Mouse (Mus musculus): ENCODE data around the gene Arhgap15. TPM values are rescaled to one million over a fixed set of nuclear protein-coding genes. Genes with fewer than 3 reads are reported as not detected.

The Arhgap15 gene
- polyA plus RNA-seq, 1 experiment: 2.8 TPM

DNA sequence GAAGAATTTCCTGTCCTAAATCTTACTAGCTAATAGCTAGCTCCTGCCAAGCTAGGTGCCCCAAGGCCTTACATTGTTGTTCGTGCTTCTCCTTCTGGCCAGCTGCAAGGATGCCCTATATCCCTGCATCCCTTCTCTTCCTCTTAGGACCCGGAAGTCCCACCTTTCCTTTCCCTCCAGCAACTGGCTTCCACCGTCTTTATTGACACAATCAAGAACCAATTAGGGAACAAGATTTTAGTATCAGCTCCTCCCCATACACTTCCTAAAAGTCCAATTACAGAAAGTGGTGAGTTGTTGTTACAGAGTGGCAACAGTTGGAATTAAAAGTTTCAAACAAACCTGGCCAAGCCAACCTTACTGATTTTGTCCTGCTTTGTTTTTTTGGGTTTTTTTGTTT, 183.1 kb downstream of the Arhgap15 start:
- no peak for DNase-seq (ENCODE audit: low spot score)

DNA sequence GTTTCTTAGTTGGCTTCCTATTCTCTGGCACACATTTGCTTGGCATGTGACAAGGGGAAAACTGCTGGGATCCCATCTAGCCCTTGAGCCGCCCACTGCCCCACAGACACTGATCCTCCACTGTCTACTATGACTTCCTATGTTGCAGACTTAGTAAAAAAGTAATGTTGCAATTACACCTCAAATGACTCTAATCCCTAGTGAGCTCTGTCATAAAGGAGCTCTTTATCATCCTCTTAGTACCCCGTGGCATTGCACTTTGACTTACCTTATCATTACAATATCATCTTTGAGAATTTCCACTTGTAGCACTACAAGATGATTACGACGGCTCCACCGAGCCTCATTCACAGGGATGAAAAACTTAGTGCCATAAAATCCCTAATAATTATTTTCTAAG, 190.6 kb downstream of the Arhgap15 start:
- DNase-seq (ENCODE audit: low spot score): no peak

DNA sequence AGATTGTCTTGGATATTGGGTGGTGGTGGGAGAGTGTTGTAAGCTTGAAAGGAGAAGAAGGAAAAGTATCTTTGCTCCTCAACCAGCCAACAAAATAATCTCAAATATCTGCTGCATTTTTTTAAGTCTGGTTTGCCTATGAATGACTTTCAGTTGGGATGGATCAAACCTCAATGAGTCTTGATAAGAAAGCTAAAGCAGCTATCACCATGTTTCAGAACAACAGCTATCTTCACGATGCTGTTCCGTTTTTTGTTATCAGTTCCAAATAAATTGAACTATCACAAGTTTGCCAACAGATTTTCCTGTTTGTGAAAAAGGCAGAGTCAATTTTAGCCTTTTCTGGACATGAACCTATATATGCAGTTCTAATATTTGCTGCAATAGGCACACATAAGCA, 197.1 kb downstream of the Arhgap15 start:
- no peak for DNase-seq (ENCODE audit: low spot score)

DNA sequence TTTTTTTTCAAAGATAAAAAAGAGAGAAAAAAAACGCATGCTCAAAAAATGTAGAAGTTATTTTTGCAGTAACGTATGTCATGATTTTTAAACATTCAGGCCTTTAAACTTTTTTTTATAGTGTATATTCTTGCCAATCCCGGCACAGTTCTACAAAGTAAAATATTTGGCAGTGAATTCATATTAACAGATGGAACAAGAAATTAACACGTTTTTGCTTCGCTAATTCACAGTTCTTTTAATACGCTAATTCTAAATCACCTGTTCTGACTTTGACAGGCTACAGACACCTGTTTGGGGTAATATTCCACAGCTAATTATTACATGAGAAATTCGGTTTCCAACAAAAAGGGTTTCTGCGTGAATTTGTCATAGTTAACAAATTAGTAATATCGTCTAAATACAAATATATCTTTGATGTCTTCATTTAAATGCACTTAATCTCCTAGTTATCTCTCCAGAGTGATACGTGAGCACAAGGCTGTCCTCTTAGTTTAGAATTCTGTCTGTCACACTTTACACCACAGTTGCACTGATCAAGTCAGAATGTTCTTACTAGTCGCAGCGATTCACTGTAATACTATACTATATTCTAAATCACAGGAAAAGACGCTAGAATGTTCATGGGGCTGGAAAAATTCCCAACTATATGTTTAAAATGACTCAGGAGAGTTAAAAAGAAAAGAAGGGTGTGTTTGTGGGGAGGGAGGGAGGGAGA, 201.3 kb downstream of the Arhgap15 start:
- no peak for DNase-seq (ENCODE audit: low spot score)

DNA sequence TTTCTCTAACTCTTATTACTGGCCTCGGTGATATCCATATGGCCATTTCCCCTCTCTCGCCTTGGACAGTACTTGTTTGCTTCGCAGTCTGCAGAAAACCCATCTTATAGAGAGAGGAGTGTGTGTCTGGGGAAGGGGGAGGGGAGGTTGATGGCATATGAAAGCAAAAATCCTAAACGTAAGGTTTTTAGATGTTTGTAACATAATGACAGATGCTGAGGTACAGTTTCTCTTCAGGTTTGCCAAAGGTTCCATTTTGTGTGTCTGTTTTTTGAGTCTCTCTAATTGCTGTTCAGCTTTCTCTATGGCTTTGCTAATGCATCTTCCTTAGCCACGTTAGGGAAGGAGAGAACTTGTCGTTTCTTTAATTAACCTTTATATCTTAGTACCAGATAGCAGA, 202.1 kb downstream of the Arhgap15 start:
- no peak for DNase-seq (ENCODE audit: low spot score)

DNA sequence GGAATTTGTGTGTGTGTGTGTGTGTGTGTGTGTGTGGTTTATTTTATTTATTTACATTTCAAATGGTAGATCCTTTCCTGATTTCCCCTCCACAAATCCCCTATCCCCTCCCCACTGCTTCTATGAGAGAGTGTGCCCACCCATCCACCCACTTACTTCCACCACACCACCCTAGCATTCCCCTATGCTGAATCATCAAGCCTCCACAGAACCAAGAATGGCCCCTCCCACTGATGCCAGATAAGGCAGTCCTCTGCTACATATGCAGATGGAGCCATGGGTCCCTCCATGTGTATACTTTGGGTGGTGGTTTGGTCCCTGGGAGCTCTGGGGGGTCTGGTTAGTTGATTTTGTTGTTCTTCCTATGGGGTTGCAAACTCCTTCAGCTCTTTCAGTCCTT, 210.6 kb downstream of the Arhgap15 start:
- no peak for DNase-seq (ENCODE audit: low spot score)

DNA sequence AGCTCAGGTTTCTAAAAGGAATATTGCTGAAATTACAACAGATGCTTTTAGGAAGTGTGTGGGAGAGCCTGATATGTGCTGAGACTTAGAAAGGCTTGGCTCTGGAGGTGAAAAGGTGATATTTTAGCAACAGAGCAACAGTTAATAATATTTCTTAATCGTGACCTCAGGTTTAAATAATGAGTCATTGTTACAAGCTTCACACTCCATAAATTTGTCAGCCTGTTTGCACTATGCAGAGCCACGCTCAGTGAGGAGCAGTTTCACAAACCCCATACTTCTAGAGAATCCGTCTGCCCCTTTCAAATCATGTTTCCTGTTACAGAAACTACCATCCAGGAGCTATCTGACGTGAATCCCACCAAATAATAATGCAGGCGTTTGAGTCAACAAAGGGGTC, 213.8 kb downstream of the Arhgap15 start:
- no peak for DNase-seq (ENCODE audit: low spot score)

DNA sequence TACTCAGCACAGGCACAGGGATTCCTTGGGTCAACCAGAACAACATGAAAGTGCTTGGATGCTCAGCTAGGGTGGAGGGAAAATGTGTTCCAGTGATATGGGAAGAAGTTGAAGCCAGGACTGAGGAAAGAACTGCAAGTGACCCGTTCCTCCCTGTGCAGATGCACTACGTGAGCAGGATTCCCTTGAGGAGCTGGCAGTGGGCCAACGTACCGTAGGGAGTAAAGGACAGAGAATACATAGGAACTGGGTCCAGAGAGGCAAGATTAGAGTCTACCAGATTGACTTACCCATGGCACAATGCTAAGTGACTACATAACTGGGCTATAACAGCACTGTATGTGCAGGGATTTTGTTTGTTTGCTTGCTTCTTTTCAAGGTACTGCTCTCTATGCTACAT, 220.0 kb downstream of the Arhgap15 start:
- no peak for DNase-seq (ENCODE audit: low spot score)

DNA sequence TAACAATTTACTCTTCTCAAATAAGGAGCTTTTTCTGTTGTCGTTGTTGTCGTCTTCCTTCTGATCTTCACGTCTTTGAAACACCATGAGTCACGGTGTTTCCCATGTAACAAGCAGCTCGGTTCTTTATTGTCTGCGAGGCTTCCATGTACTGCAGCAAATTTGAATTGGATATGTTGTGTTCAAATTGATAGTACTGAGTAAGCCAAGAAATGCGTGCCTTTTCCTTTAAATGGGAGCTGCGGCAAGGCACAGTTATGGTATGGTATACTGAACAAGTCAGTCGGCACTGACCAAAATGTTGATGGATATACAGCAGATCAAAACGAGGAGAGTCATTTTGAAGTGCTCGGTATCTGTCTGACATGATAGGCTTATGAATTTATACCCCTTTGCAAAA, 229.1 kb downstream of the Arhgap15 start:
- DNase-seq (ENCODE audit: low spot score): no peak

DNA sequence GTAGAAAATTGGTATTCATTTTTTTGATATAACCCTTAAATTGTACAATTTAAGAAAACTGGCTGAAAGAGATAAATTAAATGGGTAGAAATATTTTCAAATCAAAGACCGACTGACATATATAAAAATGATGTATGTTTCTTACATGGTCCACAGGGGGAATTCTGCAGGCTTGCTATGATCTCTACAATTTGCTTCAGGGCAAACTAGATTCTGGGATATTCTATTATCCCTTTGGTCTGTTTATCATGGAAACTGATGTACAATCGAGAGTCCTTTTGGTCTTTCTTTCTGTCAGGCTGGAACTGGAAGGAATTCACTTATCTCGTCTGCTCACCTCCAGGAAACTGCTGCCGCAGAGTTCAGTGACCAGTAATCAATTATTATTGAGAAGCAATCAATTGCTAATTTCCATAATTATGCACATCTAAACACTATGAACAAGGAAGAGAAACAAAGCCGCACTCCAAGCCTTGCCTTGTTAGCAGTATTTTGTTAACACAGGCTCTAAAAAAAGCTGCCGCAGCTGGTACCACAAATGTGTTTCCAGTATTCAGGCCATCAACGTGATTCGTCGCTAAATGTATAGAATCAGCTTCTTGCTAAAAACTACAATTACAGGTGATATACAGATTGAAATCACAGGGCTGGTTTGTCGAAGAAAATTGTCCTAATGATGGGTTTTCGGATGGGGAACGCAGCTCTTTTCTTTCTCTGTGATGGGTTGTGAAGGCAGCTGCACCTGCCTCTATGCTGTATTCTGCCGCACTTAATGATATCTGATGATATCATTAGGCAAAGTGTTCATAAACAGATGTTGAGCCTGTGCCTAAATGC, 229.8 kb downstream of the Arhgap15 start:
- no peak for DNase-seq (ENCODE audit: low spot score)

DNA sequence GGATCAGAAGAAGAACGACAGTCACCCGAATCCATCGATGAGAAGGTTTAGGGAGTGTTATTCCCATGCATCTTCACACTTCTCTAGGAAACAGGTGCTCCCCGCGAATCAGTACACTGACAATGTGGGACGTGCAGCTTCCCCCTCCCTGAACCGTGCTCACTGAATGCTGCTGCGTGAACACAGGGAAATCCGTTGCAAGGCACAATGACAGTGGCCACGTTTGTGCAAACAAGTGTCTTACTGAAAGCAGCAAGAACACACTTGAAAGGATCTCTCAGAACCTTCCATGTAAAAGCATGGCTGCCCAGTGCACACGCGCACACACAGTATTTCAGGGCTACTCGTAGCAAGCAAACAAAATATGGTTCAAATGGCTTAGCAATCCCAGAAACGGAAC, 237.4 kb downstream of the Arhgap15 start:
- DNase-seq (ENCODE audit: low spot score): no peak

DNA sequence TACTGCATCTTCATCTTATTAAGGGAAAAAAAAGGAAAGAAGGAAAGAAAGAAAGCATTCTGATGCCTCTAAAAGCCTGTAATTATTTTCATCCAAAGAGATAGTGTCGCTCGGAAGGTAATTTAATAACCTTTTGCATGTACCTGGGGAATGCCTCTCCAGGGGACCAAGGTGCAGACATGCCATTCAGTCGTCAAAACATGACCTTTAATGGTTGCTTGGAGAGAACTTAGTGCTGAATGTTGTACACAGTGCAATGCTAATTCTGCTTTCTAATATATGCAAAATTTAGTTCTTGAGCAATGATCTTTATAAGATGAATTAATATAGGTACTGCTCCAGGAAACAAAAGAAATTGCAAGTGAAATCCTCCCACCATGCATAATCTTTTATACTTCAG, 239.3 kb downstream of the Arhgap15 start:
- DNase-seq (ENCODE audit: low spot score): no peak

DNA sequence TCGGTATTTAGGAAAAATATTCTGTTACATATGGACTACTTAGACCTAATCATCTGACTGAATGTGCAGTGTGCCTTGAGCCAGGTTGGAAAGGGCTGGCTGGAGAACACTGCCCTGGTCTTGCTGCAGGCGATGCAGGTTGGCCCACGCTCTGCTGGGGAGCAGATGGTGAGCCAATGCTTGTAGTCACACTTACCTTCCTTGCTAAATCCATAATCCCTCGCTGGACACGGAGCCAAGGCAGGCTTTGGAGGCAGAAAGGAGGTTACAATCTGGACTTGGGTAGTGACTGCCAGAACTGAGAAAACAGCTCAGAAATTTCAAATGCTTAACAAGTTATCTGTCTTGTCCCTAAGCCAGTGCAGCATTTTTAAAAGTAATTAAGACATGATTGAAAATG, 241.2 kb downstream of the Arhgap15 start:
- DNase-seq (ENCODE audit: low spot score): no peak

DNA sequence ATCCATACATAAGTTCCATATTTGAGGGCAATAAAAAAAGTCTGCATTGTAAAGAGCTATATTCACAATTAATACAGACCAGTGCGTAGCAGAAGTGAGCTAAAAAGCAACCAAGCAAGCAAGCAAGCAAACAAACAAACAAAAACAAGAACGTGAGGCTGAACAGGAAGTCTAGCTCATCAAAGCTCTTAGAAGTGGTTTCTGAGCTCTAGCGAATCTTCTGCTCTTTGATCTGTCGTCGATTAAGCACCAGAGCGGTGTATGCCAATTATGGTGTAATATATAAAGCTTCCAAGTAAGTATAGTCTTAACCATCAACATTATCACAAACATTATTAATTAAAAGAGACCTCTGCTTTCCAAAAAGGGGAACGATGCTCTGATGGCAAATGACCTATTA, 243.9 kb downstream of the Arhgap15 start:
- no peak for DNase-seq (ENCODE audit: low spot score)

DNA sequence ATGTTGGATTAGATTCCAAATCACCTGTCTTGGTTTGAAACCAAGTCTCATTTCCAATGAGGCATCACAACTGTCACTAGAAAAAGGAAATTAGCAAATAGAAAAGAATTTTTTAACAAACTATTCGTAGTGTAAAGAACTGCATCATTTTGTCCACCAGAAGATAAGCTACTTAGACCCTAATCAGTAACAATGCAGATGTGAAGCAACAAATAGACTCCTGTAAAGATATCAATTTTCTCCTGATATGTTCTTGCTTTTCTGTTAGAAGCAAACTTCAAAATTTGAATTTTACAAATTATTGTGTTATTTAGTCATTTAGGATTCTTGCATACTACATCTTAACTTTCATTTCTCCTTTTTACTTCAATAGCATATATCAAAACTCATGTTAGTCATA, 253.8 kb downstream of the Arhgap15 start:
- no peak for DNase-seq (ENCODE audit: low spot score)

DNA sequence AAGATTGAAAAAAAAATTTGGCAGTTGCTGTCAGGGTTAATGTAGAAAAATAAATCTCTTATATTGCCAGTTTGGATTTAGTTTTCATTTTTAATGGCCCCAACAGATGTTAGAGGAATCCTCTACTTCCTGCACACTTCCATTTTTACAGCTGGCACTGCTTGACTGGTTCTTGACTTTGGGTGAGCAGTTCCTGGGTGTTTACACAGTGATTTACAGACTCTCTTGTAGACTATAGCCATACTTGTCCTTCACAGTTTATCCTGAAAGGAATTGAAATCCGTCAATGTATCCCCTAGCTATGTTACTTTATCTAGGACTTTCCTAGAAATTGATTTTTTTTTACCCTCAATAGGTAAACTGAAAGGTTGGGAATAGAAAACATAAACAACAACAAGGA, 261.6 kb downstream of the Arhgap15 start:
- no peak for DNase-seq (ENCODE audit: low spot score)

DNA sequence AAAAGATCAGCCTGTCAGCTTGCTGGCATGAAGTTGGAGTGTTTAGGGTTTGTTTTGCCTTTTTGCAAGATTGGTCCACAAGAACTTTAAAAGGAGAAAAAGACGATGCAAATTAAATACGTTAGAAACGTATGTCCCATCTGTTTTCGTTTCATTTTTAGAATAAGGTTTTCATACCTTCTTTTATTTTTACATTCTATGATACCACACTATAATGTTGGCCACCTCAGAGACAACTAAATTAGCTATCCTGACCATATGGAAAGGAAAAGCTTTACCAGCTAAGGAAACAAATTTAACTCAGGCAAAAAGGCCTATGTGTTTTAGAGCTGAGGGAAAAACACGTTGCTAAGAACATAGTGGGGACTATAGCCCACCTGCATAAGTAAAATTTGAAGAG, 264.8 kb downstream of the Arhgap15 start:
- DNase-seq (ENCODE audit: low spot score): no peak

DNA sequence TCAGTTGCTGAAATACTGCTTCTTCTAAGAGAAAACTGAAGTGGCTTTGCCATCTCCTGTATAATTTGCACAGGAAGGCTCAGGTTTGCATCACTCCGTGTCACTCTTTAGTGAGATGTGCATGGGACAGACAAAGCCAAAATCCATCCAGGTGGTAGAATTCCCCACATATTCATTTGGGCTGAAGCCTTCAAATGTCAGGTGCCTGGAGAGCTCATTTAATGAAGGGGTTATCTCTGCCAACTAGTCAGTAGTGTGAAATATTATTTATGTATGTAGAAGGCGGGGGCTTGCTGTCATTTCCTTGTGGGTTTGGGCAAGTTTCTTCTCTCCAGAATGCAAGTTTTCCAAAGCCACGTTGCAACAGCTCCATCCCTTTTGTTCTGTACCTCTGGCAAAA, 268.1 kb downstream of the Arhgap15 start:
- DNase-seq (ENCODE audit: low spot score): no peak

DNA sequence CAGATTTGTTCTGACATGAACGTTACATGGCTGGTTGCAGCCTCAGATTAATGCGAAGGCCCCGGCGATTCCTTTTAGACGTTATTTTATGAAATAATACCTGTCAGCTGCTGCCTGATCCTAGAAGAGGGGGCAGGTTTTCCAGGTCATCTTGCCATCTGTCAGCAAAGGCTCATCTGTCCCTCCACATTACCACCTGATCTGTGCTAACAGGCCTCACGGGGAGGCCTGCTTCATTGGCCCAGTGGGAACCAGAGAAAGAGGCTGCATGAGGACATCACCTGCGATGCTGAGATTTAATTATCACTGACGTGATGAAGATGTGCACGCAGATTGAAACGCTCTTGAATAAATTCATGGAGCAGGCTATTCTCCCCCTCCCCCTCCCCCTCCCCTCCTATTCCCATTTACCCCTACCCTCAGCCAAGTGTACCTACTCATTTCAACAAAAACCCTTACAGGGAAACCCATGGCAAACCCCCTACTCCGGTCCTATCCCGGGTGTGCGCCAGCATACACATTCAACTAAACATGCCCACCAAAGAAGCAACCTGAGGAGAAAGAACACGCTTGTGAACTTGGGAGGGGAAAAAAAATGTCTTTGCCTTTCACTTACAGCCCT, 268.9 kb downstream of the Arhgap15 start:
- no peak for DNase-seq (ENCODE audit: low spot score)

DNA sequence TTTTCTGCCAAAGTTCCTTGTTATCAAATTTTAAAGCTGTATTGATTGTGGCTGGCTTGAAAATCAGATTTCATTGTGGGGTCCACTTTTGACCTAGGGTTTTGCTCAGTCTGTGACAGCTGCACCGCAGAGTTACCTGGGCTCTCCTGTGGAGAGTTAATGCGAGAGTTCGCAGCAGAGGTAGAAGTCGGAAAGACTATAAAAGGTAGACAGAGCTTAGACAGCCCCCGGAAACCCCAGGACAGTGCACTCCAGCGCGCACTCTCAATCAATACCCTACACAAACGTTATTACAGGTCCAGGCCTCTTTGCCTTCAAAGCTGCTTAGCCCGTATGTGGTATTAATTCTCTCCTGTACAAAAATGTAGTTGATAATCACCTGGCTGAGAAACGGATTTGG, 269.4 kb downstream of the Arhgap15 start:
- no peak for DNase-seq (ENCODE audit: low spot score)

DNA sequence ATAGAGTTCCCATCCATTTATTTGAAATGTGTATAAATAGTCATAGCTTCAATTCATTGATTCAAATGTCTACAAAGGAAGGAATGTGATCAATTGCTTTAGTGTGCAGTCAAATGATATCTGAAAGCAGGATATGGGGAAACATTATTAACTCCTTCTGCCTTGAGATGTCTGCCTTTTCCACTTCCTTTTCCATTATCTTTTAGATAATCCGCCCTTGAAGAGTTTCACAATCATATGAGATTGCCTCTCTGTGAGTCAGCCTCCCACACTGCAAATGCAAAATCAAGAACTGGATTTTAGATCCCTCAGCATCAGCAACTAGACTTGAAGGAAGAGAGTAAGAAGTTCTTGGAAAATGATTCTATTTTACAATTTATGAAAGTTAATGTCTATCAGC, 276.1 kb downstream of the Arhgap15 start:
- DNase-seq (ENCODE audit: low spot score): no peak

DNA sequence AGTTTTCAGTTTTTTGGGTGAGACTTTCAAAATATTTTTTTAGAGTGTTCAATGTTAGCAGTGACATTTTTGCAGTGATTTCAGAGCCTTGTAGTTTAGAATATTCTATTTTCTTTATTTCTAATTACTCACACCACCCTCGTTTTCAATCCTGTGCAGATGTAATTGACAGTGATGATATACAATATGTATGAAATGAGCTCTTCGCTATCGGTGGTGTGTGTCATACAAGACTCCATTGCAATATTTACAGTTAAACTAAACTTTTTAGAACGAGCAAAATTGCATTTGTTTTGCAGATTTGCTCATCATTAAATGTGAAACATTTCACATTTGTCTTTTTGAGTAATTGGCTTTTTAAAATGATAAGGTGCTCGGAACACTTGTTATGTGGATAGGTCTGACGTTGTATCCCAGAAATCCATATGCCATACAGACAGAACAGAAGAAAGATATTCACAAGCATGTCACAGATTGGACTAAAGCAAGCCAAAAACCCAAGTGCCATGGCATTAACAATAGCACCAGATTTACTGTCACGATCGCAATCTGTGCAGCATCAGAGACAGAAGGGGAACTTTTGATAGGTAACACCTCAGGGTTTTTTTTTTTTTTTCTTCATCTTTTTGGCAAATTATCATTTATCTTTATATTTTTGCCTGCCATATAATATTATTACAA, 280.6 kb downstream of the Arhgap15 start:
- no peak for DNase-seq (ENCODE audit: low spot score)
